Mouse (Mus musculus): Measurements from ENCODE around the gene Emilin3. TPM values are rescaled to one million over a fixed set of nuclear protein-coding genes. Genes with fewer than 3 reads are reported as not detected.
A peak's percentile ranks its signal among the peaks of the same experiment; 100 is the strongest.
"Not testable (repeated sequence)": the region's sequence is repeated elsewhere in the genome, so short reads cannot be mapped to it uniquely, and the experiment has no call there.

Gene Emilin3
- 20.5 and 22.3 TPM in 2 replicates for polyA plus RNA-seq (2016; fragmentation: Nextera tagmentation; extraction: Ambion mirVana)

DNA sequence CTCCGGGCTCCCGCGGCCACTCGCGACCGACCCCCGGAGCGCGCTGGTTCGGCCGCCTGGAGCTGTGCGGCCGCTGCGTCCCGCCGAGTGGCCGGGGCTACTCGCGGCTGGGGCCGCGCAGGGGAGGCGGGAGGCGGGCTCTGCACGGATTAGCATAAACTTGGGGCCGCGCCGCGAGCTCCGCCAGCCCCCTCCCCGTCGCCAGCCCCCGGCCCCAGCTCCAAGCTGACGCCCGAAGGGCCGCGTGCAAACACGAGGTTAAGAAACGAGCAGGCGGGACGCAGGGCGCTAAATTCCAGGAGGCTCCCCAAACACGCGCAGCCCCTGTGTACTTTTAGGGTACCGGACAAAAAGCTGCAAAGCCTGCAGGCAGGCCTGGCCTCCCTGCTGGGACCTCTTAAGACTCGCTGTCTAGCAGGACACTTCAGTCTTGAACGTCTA, at the start of gene Emilin3:
TSS of gene Emilin3 (minus strand) at position 98 of the 441 bp plus-strand sequence.
- WGBS = under 1% methylated on average over 46 of the region's 46 CpGs
- peak within 1 kb of the TSS; percentile 30; the same call in 1 of the 2 replicates for H3K27ac ChIP-seq

DNA sequence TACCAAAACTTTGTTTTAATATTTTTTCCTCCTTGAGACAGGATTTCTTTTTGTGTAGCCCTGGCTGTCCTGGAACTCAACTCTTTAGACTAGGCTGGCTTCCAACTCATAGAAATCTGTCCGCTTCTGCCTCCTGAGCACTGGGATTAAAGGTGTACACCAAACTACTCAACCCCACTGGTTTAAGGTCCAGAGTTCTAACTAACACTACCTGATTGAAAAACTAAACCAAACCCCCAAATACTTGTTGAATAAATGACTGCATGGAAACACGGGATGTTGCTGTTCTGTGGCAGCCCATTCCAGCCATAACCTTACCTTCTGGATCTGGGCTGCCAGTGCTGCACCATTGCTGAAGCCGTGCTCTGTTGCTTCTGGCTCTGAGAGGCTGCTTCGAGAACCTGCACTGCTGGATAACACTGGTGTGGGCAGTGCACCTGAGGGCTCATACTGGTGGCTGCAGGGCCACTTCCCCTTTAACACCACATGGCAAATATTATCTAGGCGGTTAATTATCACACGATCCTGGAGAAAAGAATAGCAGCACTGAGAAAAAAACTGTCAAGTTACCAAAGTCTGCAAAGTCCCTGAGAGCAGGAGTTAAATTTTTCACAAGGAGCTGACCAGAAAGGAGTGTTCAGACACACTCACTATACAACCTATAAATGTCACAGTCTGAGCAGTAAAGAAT, 49.0 kb upstream of the Emilin3 start:
- peaks cover 78% of the 10 kb centered on the region for H3K36me3 ChIP-seq
- ATAC-seq (ENCODE audit: insufficient number of reproducible peaks, insufficient read depth, low FRiP score, low TSS enrichment) = no peak

More for the DNA sequence above, at the start of gene Emilin3:
- Histone ChIP-seq H3K36me3 (peaks cover 11% of the 10 kb centered on the region; the same call in 1 of the 2 replicates), H3K4me1 (peaks cover 18% of the 10 kb centered on the region), H3K4me2 (replicated peaks) (peak within 1 kb of the TSS; percentile 92), H3K27me3 (peaks cover 57% of the 10 kb centered on the region), H3K9ac (peak within 1 kb of the TSS; percentile 68), H3K9me3 (no peaks in the 10 kb centered on the region), H3K4me3 (peak within 1 kb of the TSS; percentile 60)
- peak; percentile 61 for ATAC-seq (ENCODE audit: insufficient number of reproducible peaks, insufficient read depth, low FRiP score, low TSS enrichment)

DNA sequence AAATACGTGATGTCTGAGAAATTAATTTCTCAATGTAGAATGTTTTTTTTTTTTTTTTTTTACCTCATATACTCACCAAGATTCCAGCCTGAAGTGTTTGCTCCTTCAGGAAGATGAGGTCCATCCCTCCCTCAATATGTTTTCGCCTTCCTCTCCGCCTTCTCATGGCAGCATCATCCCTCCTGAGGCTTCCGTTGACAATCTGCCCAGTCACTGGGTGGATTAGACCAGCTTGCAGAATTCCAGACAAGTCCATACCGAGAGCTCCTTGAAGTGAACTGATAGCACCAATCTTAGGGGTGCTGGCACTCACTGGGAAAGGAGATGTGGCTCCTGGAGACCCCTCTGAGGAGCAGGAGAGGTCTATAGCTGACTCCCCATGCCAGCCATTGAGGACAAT, 47.8 kb upstream of the Emilin3 start:
- H3K36me3 ChIP-seq = peaks cover 76% of the 10 kb centered on the region
- no peak overlapping the region for H3K27ac ChIP-seq
- H3K27me3 ChIP-seq = no peaks in the 10 kb centered on the region
- H3K4me1 ChIP-seq = no peaks in the 10 kb centered on the region
- 92% methylated on average over 5 of the region's 5 CpGs for WGBS
- no peak overlapping the region for H3K4me3 ChIP-seq
- H3K9me3 ChIP-seq = no peaks in the 10 kb centered on the region
- H3K9ac ChIP-seq = no peak overlapping the region
- no peak for ATAC-seq (ENCODE audit: insufficient number of reproducible peaks, insufficient read depth, low FRiP score, low TSS enrichment)
- no peak overlapping the region for H3K4me2 ChIP-seq (replicated peaks)

More for the DNA sequence above, 49.0 kb upstream of the Emilin3 start:
- 86% methylated on average over 6 of the region's 6 CpGs for WGBS
- Histone ChIP-seq H3K4me3 (no peak overlapping the region), H3K27ac (no peak overlapping the region), H3K27me3 (no peaks in the 10 kb centered on the region), H3K9ac (no peak overlapping the region), H3K9me3 (no peaks in the 10 kb centered on the region), H3K4me1 (no peaks in the 10 kb centered on the region), H3K4me2 (replicated peaks) (no peak overlapping the region)

DNA sequence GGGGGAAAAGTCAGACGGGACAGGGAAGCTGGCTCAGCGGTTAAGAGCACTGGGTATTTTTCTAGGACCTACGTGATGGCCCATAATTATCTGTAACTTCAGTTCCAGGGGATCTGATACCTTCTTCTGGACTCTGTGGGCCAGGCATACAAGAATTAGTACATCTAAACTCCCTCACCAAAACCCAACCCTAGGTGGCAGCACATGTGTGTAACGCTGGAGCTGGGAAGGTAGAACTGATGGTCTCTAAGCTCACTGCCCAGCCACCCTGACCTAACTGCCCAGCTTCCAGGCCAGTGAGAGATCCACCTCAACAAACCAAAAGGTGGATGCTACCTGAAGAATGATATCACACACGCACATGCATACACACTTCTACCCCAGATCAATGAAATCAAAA, 46.6 kb upstream of the Emilin3 start:
- ATAC-seq (ENCODE audit: insufficient number of reproducible peaks, insufficient read depth, low FRiP score, low TSS enrichment) = no peak
- peaks cover 76% of the 10 kb centered on the region for H3K36me3 ChIP-seq
- no peaks in the 10 kb centered on the region for H3K27me3 ChIP-seq
- no peak overlapping the region for H3K27ac ChIP-seq
- H3K9ac ChIP-seq = no peak overlapping the region
- 90% methylated on average over 5 of the region's 5 CpGs for WGBS
- H3K4me1 ChIP-seq = 0 out of 2 replicates have a peak, but pooled peaks cover 8% of the 10 kb centered on the region
- H3K4me3 ChIP-seq = no peak overlapping the region
- H3K9me3 ChIP-seq = no peaks in the 10 kb centered on the region
- no peak overlapping the region for H3K4me2 ChIP-seq (replicated peaks)

DNA sequence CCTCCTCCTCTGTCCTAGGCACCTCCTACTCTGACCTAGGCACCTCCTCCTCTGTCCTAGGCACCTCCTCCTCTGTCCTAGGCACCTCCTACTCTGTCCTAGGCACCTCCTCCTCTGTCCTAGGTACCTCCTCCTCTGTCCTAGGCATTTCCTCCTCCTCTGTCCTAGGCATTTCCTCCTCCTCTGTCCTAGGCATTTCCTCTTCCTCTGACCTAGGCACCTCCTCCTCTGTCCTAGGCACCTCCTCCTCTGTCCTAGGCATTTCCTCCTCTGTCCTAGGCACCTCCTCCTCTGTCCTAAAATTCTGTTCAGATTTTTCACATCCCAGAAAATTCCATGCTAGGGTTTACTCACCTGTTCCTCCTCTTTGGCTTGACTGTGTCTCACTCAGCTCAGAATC, 45.7 kb upstream of the Emilin3 start:
- H3K9me3 ChIP-seq; H3K4me3 ChIP-seq; H3K4me2 ChIP-seq (replicated peaks); H3K27me3 ChIP-seq; ATAC-seq (ENCODE audit: insufficient number of reproducible peaks, insufficient read depth, low FRiP score, low TSS enrichment); H3K27ac ChIP-seq; H3K9ac ChIP-seq: not testable (repeated sequence)
- Histone ChIP-seq H3K36me3 (peaks cover 76% of the 10 kb centered on the region), H3K4me1 (0 out of 2 replicates have a peak, but pooled peaks cover 11% of the 10 kb centered on the region)

DNA sequence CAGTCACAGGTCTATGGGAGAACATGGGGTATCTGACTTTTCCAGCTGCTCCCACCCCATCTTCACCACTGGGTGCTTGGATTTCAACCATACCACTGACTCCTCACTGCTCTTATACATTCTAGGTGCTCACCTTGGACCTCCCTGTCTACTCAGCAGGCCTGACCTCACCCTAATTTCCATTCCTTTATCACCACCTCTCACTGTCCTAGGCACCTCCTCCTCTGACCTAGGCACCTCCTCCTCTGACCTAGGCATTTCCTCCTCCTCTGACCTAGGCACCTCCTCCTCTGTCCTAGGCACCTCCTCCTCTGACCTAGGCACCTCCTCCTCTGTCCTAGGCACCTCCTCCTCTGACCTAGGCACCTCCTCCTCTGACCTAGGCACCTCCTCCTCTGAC, 45.2 kb upstream of the Emilin3 start:
- H3K9ac ChIP-seq; H3K4me3 ChIP-seq; H3K9me3 ChIP-seq; ATAC-seq (ENCODE audit: insufficient number of reproducible peaks, insufficient read depth, low FRiP score, low TSS enrichment); H3K27ac ChIP-seq; H3K27me3 ChIP-seq; H3K4me2 ChIP-seq (replicated peaks): not testable (repeated sequence)
- peaks cover 72% of the 10 kb centered on the region for H3K36me3 ChIP-seq
- H3K4me1 ChIP-seq = 0 out of 2 replicates have a peak, but pooled peaks cover 11% of the 10 kb centered on the region

DNA sequence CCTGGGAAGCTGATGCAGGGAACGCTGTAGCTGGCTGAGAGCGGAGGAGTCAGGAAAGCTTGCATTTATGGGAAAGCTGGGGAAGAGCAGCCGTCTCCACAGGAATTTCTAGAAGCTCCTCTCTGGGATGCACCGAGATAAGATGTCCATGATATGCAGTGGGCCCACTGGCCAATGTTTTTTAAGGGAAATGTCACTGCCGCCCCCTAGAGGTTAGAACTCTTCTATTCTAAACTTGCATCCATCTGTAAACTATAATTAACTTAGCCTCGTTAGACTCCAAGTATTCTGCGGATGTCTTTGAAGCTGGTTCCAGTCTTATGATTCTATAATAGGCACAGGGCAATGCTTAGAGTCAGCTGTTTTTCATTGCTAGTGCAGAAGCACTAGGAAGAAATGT, 43.2 kb upstream of the Emilin3 start:
- Histone ChIP-seq H3K4me2 (replicated peaks) (no peak overlapping the region), H3K27me3 (no peaks in the 10 kb centered on the region), H3K4me3 (no peak overlapping the region), H3K36me3 (peaks cover 69% of the 10 kb centered on the region), H3K4me1 (0 out of 2 replicates have a peak, but pooled peaks cover 11% of the 10 kb centered on the region), H3K9me3 (no peaks in the 10 kb centered on the region), H3K27ac (no peak overlapping the region), H3K9ac (no peak overlapping the region)
- 68% methylated on average over 7 of the region's 7 CpGs for WGBS
- no peak for ATAC-seq (ENCODE audit: insufficient number of reproducible peaks, insufficient read depth, low FRiP score, low TSS enrichment)

DNA sequence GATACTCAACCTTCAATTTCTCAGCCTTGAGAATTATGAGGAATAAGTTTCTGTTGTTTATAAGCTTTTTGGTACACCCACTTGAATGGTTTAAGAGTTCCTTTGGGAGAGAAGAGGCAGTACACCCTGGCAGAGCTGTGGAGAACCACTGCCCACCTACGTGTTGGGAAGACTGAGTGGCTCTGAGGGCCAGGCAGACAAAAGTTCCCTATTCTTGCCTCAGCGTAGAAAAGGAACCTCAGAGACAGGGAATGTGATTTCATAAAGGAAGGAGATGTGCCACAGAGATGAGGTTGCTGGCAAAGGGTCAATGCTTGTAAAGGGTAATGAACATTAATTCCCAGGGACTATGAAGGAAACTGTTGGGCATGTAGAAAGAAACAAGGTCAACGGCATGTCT, 42.4 kb upstream of the Emilin3 start:
- Histone ChIP-seq H3K9ac (no peak overlapping the region), H3K27me3 (no peaks in the 10 kb centered on the region), H3K4me2 (replicated peaks) (no peak overlapping the region), H3K9me3 (no peaks in the 10 kb centered on the region), H3K4me1 (0 out of 2 replicates have a peak, but pooled peaks cover 11% of the 10 kb centered on the region), H3K4me3 (no peak overlapping the region), H3K36me3 (peaks cover 71% of the 10 kb centered on the region), H3K27ac (no peak overlapping the region)
- 94% methylated on average over 3 of the region's 3 CpGs for WGBS
- no peak for ATAC-seq (ENCODE audit: insufficient number of reproducible peaks, insufficient read depth, low FRiP score, low TSS enrichment)

DNA sequence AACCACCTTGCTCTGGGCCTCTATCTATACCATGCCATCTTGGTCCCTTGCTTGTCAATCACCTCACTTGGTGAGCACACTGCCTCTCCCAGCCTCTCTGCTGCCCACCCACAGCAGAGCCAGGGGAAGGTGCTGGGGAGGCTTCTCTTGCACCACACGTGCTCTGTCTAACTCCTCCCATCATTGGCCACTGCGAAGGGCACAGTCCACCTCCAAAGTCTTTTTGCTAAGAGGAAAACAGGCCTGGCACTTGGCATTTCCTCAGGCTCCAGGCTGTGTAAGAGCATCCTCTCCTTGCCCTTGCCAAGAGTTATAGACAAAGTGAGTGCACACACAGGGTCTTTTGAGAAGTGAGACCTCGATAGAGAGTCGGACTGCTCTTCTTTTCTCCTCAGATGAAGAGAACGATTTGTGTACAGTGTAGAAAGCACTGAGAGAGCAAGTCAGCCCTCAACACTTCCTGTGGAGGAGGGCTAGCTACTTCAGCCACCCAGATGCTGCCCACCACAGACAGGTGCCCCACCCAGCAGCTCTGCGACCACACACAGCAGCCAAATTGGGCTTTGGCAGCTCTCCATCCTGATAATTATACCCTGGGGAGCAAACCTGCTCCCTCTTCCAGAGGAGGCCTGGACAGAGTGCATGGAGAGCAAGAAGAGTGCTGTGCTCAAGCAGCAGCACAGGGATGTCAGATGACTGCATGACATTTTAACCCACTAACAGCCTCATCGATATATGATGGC, 41.2 kb upstream of the Emilin3 start:
- Histone ChIP-seq H3K4me1 (0 out of 2 replicates have a peak, but pooled peaks cover 11% of the 10 kb centered on the region), H3K4me3 (no peak overlapping the region), H3K36me3 (peaks cover 75% of the 10 kb centered on the region), H3K27me3 (no peaks in the 10 kb centered on the region), H3K9me3 (no peaks in the 10 kb centered on the region), H3K9ac (no peak overlapping the region), H3K4me2 (replicated peaks) (no peak overlapping the region), H3K27ac (no peak overlapping the region)
- 0 out of 2 replicates have a peak, but pooled peaks have one; percentile 17 for ATAC-seq (ENCODE audit: insufficient number of reproducible peaks, insufficient read depth, low FRiP score, low TSS enrichment)
- WGBS = 81% methylated on average over 7 of the region's 7 CpGs

DNA sequence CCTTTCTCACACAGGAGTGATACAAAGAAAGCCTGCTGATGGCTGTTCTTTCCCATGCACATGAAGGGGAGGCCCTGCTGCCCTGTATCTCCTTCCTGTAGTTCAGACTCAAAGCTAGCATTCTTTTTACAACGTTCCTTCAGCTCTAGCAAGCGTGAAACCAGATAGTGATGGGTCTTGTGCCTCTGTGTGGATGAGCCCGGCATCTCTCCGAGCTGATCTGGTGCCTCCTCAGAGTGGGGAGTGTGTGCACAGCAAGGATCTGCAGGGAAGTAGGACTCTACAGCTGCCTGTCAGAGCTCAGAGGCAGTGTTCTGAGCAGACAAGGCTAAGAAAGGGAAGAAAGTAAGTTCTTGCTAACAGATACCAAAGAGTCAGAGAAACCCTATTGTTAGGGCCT, 39.5 kb upstream of the Emilin3 start:
- no peaks in the 10 kb centered on the region for H3K9me3 ChIP-seq
- WGBS = 69% methylated on average over 4 of the region's 4 CpGs
- H3K4me3 ChIP-seq = no peak overlapping the region
- no peak for ATAC-seq (ENCODE audit: insufficient number of reproducible peaks, insufficient read depth, low FRiP score, low TSS enrichment)
- no peak overlapping the region for H3K4me2 ChIP-seq (replicated peaks)
- no peaks in the 10 kb centered on the region for H3K27me3 ChIP-seq
- no peak overlapping the region for H3K9ac ChIP-seq
- H3K27ac ChIP-seq = no peak overlapping the region
- 0 out of 2 replicates have a peak, but pooled peaks cover 11% of the 10 kb centered on the region for H3K4me1 ChIP-seq
- peaks cover 76% of the 10 kb centered on the region for H3K36me3 ChIP-seq

DNA sequence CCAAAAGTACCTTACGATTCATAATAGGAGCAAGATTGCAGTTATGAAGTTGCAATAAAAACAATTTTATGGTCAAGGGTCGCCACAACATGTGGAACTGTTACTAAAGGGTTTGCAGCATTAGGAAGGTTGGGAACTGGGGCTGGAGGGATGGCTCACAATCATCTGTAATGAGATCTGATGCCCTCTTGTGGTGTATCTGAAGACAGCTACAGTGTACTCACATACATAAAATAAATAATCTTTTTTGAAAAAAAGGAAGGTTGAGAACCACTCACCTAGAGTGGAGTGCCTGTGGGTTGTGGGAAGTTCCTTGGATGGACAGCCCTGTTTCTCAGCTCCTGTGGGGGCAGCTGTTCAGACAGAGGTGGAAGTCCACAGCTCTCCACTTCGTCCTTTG, 30.3 kb upstream of the Emilin3 start:
- Histone ChIP-seq H3K4me1 (peaks cover 4% of the 10 kb centered on the region; the same call in 1 of the 2 replicates), H3K27ac (0 out of 2 replicates have a peak overlapping the region, but pooled peaks have one; percentile 36), H3K36me3 (peaks cover 11% of the 10 kb centered on the region; the same call in 1 of the 2 replicates), H3K4me3 (no peak overlapping the region), H3K9ac (no peak overlapping the region), H3K9me3 (no peaks in the 10 kb centered on the region), H3K4me2 (replicated peaks) (no peak overlapping the region), H3K27me3 (no peaks in the 10 kb centered on the region)
- no peak for ATAC-seq (ENCODE audit: insufficient number of reproducible peaks, insufficient read depth, low FRiP score, low TSS enrichment)
- WGBS = 50% methylated on average over 3 of the region's 3 CpGs

Data from embryonic facial prominence, embryonic 12.5 days (tissue).